Mouse (Mus musculus) heart, postnatal 25 days (tissue): ENCODE measurements around the gene Vamp3. TPM values are rescaled to one million over a fixed set of nuclear protein-coding genes. Genes with fewer than 3 reads are reported as not detected.
"Not testable (repeated sequence)": the region's sequence is repeated elsewhere in the genome, so short reads cannot be mapped to it uniquely, and the experiment has no call there.

Experiments
- DNase-seq: peaks from one replicate; pipeline ENCODE4 v3.0.0; 2022; ENCODE audit warnings: low spot score
- intact Hi-C: fragments of 180-260 bp; cut with DNase I; formaldehyde crosslinking; loops from one replicate; pipeline ENCODE4 v1.15.1; 2025
- total RNA-seq, 2 experiments: library from RNA; stranded (reverse); gene quantifications; 2 replicates each; pipeline ENCODE4 v1.2.3; 2021

The Vamp3 gene
- total RNA-seq, 2 experiments from 2014 or later: 67.4 to 77.2 TPM

- no peak for DNase-seq
- intact Hi-C loops: no loop called here
Measured at GRCm38 (mm10) chr4:151051162-151051561, 6.6 kb downstream of the Vamp3 start.

- intact Hi-C loops: no loop called here
Measured at GRCm38 (mm10) chr4:151046524-151046923, 11.2 kb downstream of the Vamp3 start.

GRCm38 (mm10) chr4:151044944-151045570, 12.7 kb downstream of the Vamp3 start:
- intact Hi-C loops: no loop called here
- no peak for DNase-seq

More at GRCm38 (mm10) chr4:151046524-151046923, 11.2 kb downstream of the Vamp3 start:
- no peak for DNase-seq

- intact Hi-C loops: no loop called here
- peak; percentile 98 for DNase-seq
Measured at GRCm38 (mm10) chr4:151044037-151044943, 13.5 kb downstream of the Vamp3 start, which contains the start of gene Per3. Gene Per3 (minus strand): TSS chr4:151044665.

GRCm38 (mm10) chr4:151043281-151043680, 14.5 kb downstream of the Vamp3 start:
- intact Hi-C loops: no loop called here
- peak; percentile 42 for DNase-seq

GRCm38 (mm10) chr4:151041506-151041905, 16.3 kb downstream of the Vamp3 start:
- intact Hi-C loops: no loop called here
- no peak for DNase-seq

GRCm38 (mm10) chr4:151037800-151038199, 20.0 kb downstream of the Vamp3 start:
- intact Hi-C loops: no loop called here
- DNase-seq: no peak

- intact Hi-C loops: no loop called here
- no peak for DNase-seq
Measured at GRCm38 (mm10) chr4:151036521-151036920, 21.2 kb downstream of the Vamp3 start.

- intact Hi-C loops: no loop called here
- no peak for DNase-seq
Measured at GRCm38 (mm10) chr4:151027001-151027400, 30.8 kb downstream of the Vamp3 start.

GRCm38 (mm10) chr4:151024152-151024551, 33.6 kb downstream of the Vamp3 start:
- no peak for DNase-seq
- intact Hi-C loops: no loop called here

- intact Hi-C loops, DNase-seq: not testable (repeated sequence)
Measured at GRCm38 (mm10) chr4:151017356-151017755, 40.4 kb downstream of the Vamp3 start.

- intact Hi-C loops: no loop called here
- DNase-seq: no peak
Measured at GRCm38 (mm10) chr4:151015946-151016345, 41.8 kb downstream of the Vamp3 start.

GRCm38 (mm10) chr4:151010316-151010715, 47.4 kb downstream of the Vamp3 start:
- intact Hi-C loops: no loop called here
- no peak for DNase-seq

- no peak for DNase-seq
- intact Hi-C loops: no loop called here
Measured at GRCm38 (mm10) chr4:151006945-151007344, 50.8 kb downstream of the Vamp3 start.

- DNase-seq: no peak
- intact Hi-C loops: no loop called here
Measured at GRCm38 (mm10) chr4:151005656-151006318, 52.0 kb downstream of the Vamp3 start.

- DNase-seq: no peak
- intact Hi-C loops: no loop called here
Measured at GRCm38 (mm10) chr4:151001397-151001796, 56.4 kb downstream of the Vamp3 start.

- no peak for DNase-seq
- intact Hi-C loops: no loop called here
Measured at GRCm38 (mm10) chr4:150998626-150999025, 59.1 kb downstream of the Vamp3 start.
